Mouse (Mus musculus): Measurements from ENCODE around the gene Iqgap3.

Gene Iqgap3

GRCm38 (mm10) chr3:88081345-88082223, at the start of gene Iqgap3:
Gene Iqgap3 (plus strand): TSS chr3:88081971.
- DNase-seq (ENCODE audit: low spot score in 2 of 2), result peak; percentile 65 to 84

GRCm38 (mm10) chr3:88033506-88033905, 48.3 kb upstream of the Iqgap3 start:
- DNase-seq (ENCODE audit: low spot score in 2 of 2), result no peak

- DNase-seq (ENCODE audit: low spot score in 2 of 2), result no peak
Measured at GRCm38 (mm10) chr3:88035561-88036293, 46.0 kb upstream of the Iqgap3 start.

GRCm38 (mm10) chr3:88042661-88043421, 38.9 kb upstream of the Iqgap3 start, which contains the start of gene Gpatch4:
Gene Gpatch4 (plus strand): TSS chr3:88043108.
- peak; percentile 54 to 81 for DNase-seq (ENCODE audit: low spot score in 2 of 2)

- DNase-seq (ENCODE audit: low spot score in 2 of 2), result no peak
Measured at GRCm38 (mm10) chr3:88049532-88049931, 32.2 kb upstream of the Iqgap3 start.

- DNase-seq (ENCODE audit: low spot score in 2 of 2), result no peak
Measured at GRCm38 (mm10) chr3:88057030-88057429, 24.7 kb upstream of the Iqgap3 start.

GRCm38 (mm10) chr3:88057902-88058696, 23.7 kb upstream of the Iqgap3 start, which contains the start of gene Naxe:
Gene Naxe (minus strand): TSS chr3:88058495.
- DNase-seq (ENCODE audit: low spot score in 2 of 2), result peak; percentile 64 to 66

GRCm38 (mm10) chr3:88068386-88068785, 13.4 kb upstream of the Iqgap3 start:
- DNase-seq (ENCODE audit: low spot score in 2 of 2), result no peak

GRCm38 (mm10) chr3:88071783-88072182, 10.0 kb upstream of the Iqgap3 start:
- peak; percentile 92 to 95 for DNase-seq (ENCODE audit: low spot score in 2 of 2)

- DNase-seq (ENCODE audit: low spot score in 2 of 2), result no peak
Measured at GRCm38 (mm10) chr3:88073631-88074030, 8.1 kb upstream of the Iqgap3 start.

GRCm38 (mm10) chr3:88074351-88074750, 7.4 kb upstream of the Iqgap3 start:
- DNase-seq (ENCODE audit: low spot score in 2 of 2), result no peak

GRCm38 (mm10) chr3:88074766-88075165, 7.0 kb upstream of the Iqgap3 start:
- DNase-seq (ENCODE audit: low spot score in 2 of 2), result no peak

- no peak for DNase-seq (ENCODE audit: low spot score in 2 of 2)
Measured at GRCm38 (mm10) chr3:88077441-88077840, 4.3 kb upstream of the Iqgap3 start.

- DNase-seq (ENCODE audit: low spot score in 2 of 2), result no peak
Measured at GRCm38 (mm10) chr3:88078204-88078603, 3.6 kb upstream of the Iqgap3 start, which contains the start of gene Ttc24. Gene Ttc24 (minus strand): TSS chr3:88078304.

- no peak for DNase-seq (ENCODE audit: low spot score in 2 of 2)
Measured at GRCm38 (mm10) chr3:88082224-88082618, 450 bp downstream of the Iqgap3 start.

- DNase-seq (ENCODE audit: low spot score in 2 of 2), result no peak
Measured at GRCm38 (mm10) chr3:88082663-88083062, 892 bp downstream of the Iqgap3 start.

GRCm38 (mm10) chr3:88084001-88084400, 2.2 kb downstream of the Iqgap3 start:
- DNase-seq (ENCODE audit: low spot score in 2 of 2), result no peak

GRCm38 (mm10) chr3:88085459-88085858, 3.7 kb downstream of the Iqgap3 start:
- no peak for DNase-seq (ENCODE audit: low spot score in 2 of 2)

GRCm38 (mm10) chr3:88087688-88088087, 5.9 kb downstream of the Iqgap3 start:
- no peak for DNase-seq (ENCODE audit: low spot score in 2 of 2)

GRCm38 (mm10) chr3:88090106-88090505, 8.3 kb downstream of the Iqgap3 start:
- DNase-seq (ENCODE audit: low spot score in 2 of 2), result no peak

- DNase-seq (ENCODE audit: low spot score in 2 of 2), result no peak
Measured at GRCm38 (mm10) chr3:88090616-88091015, 8.8 kb downstream of the Iqgap3 start.
